Mouse (Mus musculus): Measurements from ENCODE around the gene Exosc5. TPM values are rescaled to one million over a fixed set of nuclear protein-coding genes. Genes with fewer than 3 reads are reported as not detected.
A peak's percentile ranks its signal among the peaks of the same experiment; 100 is the strongest.

Gene Exosc5
- total and polyA plus RNA-seq, 3 experiments: 16.6 to 23.5 (median 20.5) TPM

GRCm38 (mm10) chr7:25687811-25688401 lies 28.9 kb downstream of the Exosc5 start:
- Histone ChIP-seq H3K27ac (peak overlapping the region; percentile 91), H3K36me3 (ENCODE audit: control insufficient read depth, insufficient read depth, low read length) (no peaks in the 10 kb centered on the region), H3K9ac (ENCODE audit: low read depth, low read length) (peak overlapping the region; percentile 87), H3K4me1 (ENCODE audit: control insufficient read depth, insufficient read depth, low read length) (no peaks in the 10 kb centered on the region; the same call in 1 of the 2 replicates), H3K79me2 (replicated peaks; ENCODE audit: control insufficient read depth, insufficient read depth, low read length) (no peaks in the 10 kb centered on the region), H3K27me3 (ENCODE audit: control insufficient read depth, insufficient read depth, low read length) (no peaks in the 10 kb centered on the region), H3K4me3 (peak overlapping the region; percentile 64)
- TF ChIP-seq EP300 (IDR thresholded peaks at IDR 0.05; ENCODE audit: insufficient read depth, low read depth, low read length) (no peak), CTCF (IDR thresholded peaks at IDR 0.05) (peak; percentile 72), POLR2A (IDR thresholded peaks at IDR 0.05; ENCODE audit: insufficient read depth, low read depth, low read length) (no peak)
- intact Hi-C loops (cut with DNase I): loop anchor here (2.0 to 5.0 kb wide), 3 partner anchors 33 to 119 kb away; partner anchors contain the start of gene Hnrnpul1
- under 1% methylated on average over 47 of the region's 47 CpGs for WGBS
- DNase-seq: peak; percentile 81 to 82

DNA sequence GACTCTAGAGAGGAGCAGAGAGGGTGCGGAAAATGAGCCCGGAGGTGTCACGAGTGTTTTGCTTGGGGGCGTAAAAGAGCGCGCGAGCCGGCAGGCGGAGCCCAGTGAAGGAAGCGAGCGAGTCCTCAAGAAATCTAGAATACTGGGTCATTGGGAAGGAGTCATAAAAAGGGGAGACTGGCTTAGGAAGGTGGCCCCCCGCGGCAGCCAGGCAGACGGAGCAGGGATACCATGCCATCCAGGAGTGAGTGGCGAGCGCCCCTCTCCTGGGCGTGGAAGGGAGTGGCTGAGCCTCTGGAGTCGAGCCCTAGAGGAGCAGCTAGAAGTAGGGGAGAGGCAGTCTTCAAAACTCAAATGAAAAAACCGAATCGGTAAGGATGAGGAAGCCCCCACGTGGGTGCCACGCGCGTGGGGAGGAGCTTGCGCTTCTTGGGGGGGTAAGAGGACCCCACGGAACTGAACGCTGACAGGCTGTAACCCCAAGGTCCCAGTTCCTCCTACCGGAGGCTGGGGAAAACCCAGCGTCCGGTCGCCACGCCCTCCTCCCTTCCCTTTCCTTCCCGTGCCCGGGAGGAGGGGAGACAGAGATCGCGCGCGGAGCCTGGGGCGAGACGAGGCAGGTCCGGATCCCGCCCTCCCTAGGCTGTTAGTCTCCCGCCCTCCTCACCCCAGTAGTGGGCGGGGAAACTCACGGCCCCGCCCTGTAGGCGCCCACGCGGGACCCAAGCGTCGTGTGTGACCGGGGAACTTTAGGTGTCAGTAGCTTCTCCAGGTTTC lies 30.0 kb downstream of the Exosc5 start:
- peak overlapping the region; percentile 64 for H3K4me3 ChIP-seq
- WGBS: under 1% methylated on average over 49 of the region's 52 CpGs
- no peaks in the 10 kb centered on the region for H3K36me3 ChIP-seq (ENCODE audit: control insufficient read depth, insufficient read depth, low read length)
- peak; percentile 85 to 90 for DNase-seq
- peak overlapping the region; percentile 91 for H3K27ac ChIP-seq
- peak overlapping the region; percentile 87 for H3K9ac ChIP-seq (ENCODE audit: low read depth, low read length)
- H3K4me1 ChIP-seq (ENCODE audit: control insufficient read depth, insufficient read depth, low read length): no peaks in the 10 kb centered on the region; the same call in 1 of the 2 replicates
- intact Hi-C loops (cut with DNase I): loop anchor here (1.0 to 5.0 kb wide), 2 partner anchors 19 to 118 kb away; no protein-coding TSS in a partner anchor
- TF ChIP-seq POLR2A (IDR thresholded peaks at IDR 0.05; ENCODE audit: insufficient read depth, low read depth, low read length) (no peak), CTCF (IDR thresholded peaks at IDR 0.05) (peak; percentile 18), EP300 (IDR thresholded peaks at IDR 0.05; ENCODE audit: insufficient read depth, low read depth, low read length) (peak; percentile 65)
- H3K27me3 ChIP-seq (ENCODE audit: control insufficient read depth, insufficient read depth, low read length): no peaks in the 10 kb centered on the region
- no peaks in the 10 kb centered on the region for H3K79me2 ChIP-seq (replicated peaks; ENCODE audit: control insufficient read depth, insufficient read depth, low read length)

DNA sequence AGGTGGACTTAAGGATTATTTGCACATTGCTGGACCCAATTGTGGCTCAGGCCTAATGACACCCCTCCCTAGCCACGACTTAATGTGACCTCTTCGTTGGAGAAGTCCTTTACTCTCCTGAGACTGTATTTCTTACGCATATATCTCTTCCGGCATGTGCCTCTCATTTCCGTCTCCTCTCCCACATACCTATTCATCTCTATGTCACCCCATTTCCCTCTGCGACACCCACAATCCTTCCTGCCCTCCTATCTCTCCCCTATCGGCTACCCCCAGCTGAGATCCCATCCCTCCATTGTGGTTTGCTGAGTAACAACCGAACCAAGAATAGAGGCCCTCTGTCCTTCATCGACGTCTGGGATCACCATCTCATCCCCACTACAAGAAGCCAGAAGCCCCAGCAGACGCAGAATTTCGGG lies 30.6 kb downstream of the Exosc5 start:
- H3K4me1 ChIP-seq (ENCODE audit: control insufficient read depth, insufficient read depth, low read length): no peaks in the 10 kb centered on the region; the same call in 1 of the 2 replicates
- no peaks in the 10 kb centered on the region for H3K79me2 ChIP-seq (replicated peaks; ENCODE audit: control insufficient read depth, insufficient read depth, low read length)
- DNase-seq: no peak
- no peaks in the 10 kb centered on the region for H3K27me3 ChIP-seq (ENCODE audit: control insufficient read depth, insufficient read depth, low read length)
- 20% methylated on average over 12 of the region's 12 CpGs for WGBS
- H3K36me3 ChIP-seq (ENCODE audit: control insufficient read depth, insufficient read depth, low read length): no peaks in the 10 kb centered on the region
- peak overlapping the region; percentile 64 for H3K4me3 ChIP-seq
- peak overlapping the region; percentile 91 for H3K27ac ChIP-seq
- intact Hi-C loops (cut with DNase I): loop anchor here (1.0 to 5.0 kb wide), 2 partner anchors 19 to 118 kb away; no protein-coding TSS in a partner anchor
- peak overlapping the region; percentile 5 for H3K9ac ChIP-seq (ENCODE audit: low read depth, low read length)
- no peak for TF ChIP-seq CTCF (IDR thresholded peaks at IDR 0.05)
- no peak for TF ChIP-seq EP300 (IDR thresholded peaks at IDR 0.05; ENCODE audit: insufficient read depth, low read depth, low read length)
- TF ChIP-seq POLR2A (IDR thresholded peaks at IDR 0.05; ENCODE audit: insufficient read depth, low read depth, low read length): no peak

GRCm38 (mm10) chr7:25690051-25690450 lies 31.1 kb downstream of the Exosc5 start:
- intact Hi-C loops (cut with DNase I): no loop called here
- TF ChIP-seq CTCF (IDR thresholded peaks at IDR 0.05): no peak
- TF ChIP-seq EP300 (IDR thresholded peaks at IDR 0.05; ENCODE audit: insufficient read depth, low read depth, low read length): no peak
- TF ChIP-seq POLR2A (IDR thresholded peaks at IDR 0.05; ENCODE audit: insufficient read depth, low read depth, low read length): no peak
- Histone ChIP-seq H3K79me2 (replicated peaks; ENCODE audit: control insufficient read depth, insufficient read depth, low read length) (no peaks in the 10 kb centered on the region), H3K36me3 (ENCODE audit: control insufficient read depth, insufficient read depth, low read length) (no peaks in the 10 kb centered on the region), H3K4me3 (no peak overlapping the region), H3K27me3 (ENCODE audit: control insufficient read depth, insufficient read depth, low read length) (no peaks in the 10 kb centered on the region), H3K4me1 (ENCODE audit: control insufficient read depth, insufficient read depth, low read length) (no peaks in the 10 kb centered on the region; the same call in 1 of the 2 replicates), H3K27ac (peak overlapping the region; percentile 91), H3K9ac (ENCODE audit: low read depth, low read length) (no peak overlapping the region)
- no peak for DNase-seq
- WGBS: 59% methylated on average over 5 of the region's 5 CpGs

DNA sequence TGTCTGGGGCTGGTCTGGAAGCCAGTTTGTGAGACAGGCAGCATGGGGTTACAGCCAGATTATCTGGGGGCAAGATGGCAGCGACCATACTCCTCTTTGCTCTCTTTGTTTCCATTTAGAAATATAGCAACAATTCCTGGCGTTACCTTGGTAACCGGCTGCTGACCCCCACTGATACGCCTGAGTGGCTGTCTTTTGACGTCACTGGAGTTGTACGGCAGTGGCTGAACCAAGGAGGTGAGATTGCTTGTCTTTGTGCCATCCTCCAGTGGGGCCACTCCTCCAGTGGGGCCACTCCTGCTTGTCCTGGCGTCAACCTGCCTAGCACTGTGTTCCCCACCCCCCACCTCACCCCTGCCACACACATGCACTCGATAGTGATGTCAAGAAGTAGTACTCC lies 35.1 kb downstream of the Exosc5 start:
- intact Hi-C loops (cut with DNase I): no loop called here
- H3K27me3 ChIP-seq (ENCODE audit: control insufficient read depth, insufficient read depth, low read length): no peaks in the 10 kb centered on the region
- no peak overlapping the region for H3K27ac ChIP-seq
- no peaks in the 10 kb centered on the region for H3K36me3 ChIP-seq (ENCODE audit: control insufficient read depth, insufficient read depth, low read length)
- no peak overlapping the region for H3K4me3 ChIP-seq
- no peak overlapping the region for H3K9ac ChIP-seq (ENCODE audit: low read depth, low read length)
- WGBS: 76% methylated on average over 8 of the region's 8 CpGs
- TF ChIP-seq CTCF (IDR thresholded peaks at IDR 0.05): no peak
- no peak for TF ChIP-seq EP300 (IDR thresholded peaks at IDR 0.05; ENCODE audit: insufficient read depth, low read depth, low read length)
- no peak for TF ChIP-seq POLR2A (IDR thresholded peaks at IDR 0.05; ENCODE audit: insufficient read depth, low read depth, low read length)
- no peaks in the 10 kb centered on the region for H3K79me2 ChIP-seq (replicated peaks; ENCODE audit: control insufficient read depth, insufficient read depth, low read length)
- no peaks in the 10 kb centered on the region; the same call in 1 of the 2 replicates for H3K4me1 ChIP-seq (ENCODE audit: control insufficient read depth, insufficient read depth, low read length)
- DNase-seq: no peak

Measured in heart, adult 2 months (tissue).